Mouse (Mus musculus): Measurements from ENCODE around the gene Fibin.

- TF ChIP-seq CTCF (IDR thresholded peaks at IDR 0.05; ENCODE audit: low read depth) (no peak), EP300 (IDR thresholded peaks at IDR 0.05; ENCODE audit: low read depth) (no peak)
Measured at GRCm38 (mm10) chr2:110353302-110353970, 9.5 kb downstream of the Fibin start.
